Mouse (Mus musculus) midbrain, embryonic 15.5 days (tissue): ENCODE measurements around the gene Cfap61. TPM values are rescaled to one million over a fixed set of nuclear protein-coding genes. Genes with fewer than 3 reads are reported as not detected.
A peak's percentile ranks its signal among the peaks of the same experiment; 100 is the strongest.

Experiments
- ATAC-seq: fragments of 200-750 bp; cut with Nextera tagmentation; replicated peaks from 2 replicates; pipeline ENCODE4 v1.8.0; 2017; ENCODE audit warnings: moderate TSS enrichment
- H3K27ac ChIP-seq: fragments of 300-500 bp; sonication (generic); 2 replicates; pipeline ENCODE4 v1.5.1; 2015; ENCODE audit warnings: mild to moderate bottlenecking, inconsistent platforms
- H3K27me3 ChIP-seq: fragments of 300-500 bp; sonication (generic); replicated peaks from 2 replicates; pipeline ENCODE4 v1.6.1; 2015; ENCODE audit warnings: inconsistent platforms
- H3K36me3 ChIP-seq: fragments of 300-500 bp; sonication (generic); replicated peaks from 2 replicates; pipeline ENCODE4 v1.6.1; 2015; ENCODE audit warnings: inconsistent platforms
- H3K4me1 ChIP-seq: fragments of 300-500 bp; sonication (generic); 2 replicates; pipeline ENCODE4 v1.6.1; 2015; ENCODE audit warnings: inconsistent platforms
- H3K4me2 ChIP-seq: fragments of 300-500 bp; sonication (generic); 2 replicates; pipeline ENCODE4 v1.6.1; 2015; ENCODE audit warnings: inconsistent platforms, mild to moderate bottlenecking, moderate library complexity
- H3K4me3 ChIP-seq: fragments of 300-500 bp; sonication (generic); 2 replicates; pipeline ENCODE4 v1.5.1; 2015; ENCODE audit warnings: mild to moderate bottlenecking, inconsistent platforms
- H3K9ac ChIP-seq: fragments of 300-500 bp; sonication (generic); 2 replicates; pipeline ENCODE4 v1.6.1; 2015; ENCODE audit warnings: mild to moderate bottlenecking, inconsistent platforms
- H3K9me3 ChIP-seq: fragments of 300-500 bp; sonication (generic); 2 replicates; pipeline ENCODE4 v1.6.1; 2016; ENCODE audit warnings: inconsistent platforms
- WGBS: fragments of 180-500 bp; shearing (Covaris S2); methylation state at CpG from one replicate; pipeline ENCODE4 v1.1.7; 2015; ENCODE audit warnings: mixed read lengths; 5-methylcytosine and 5-hydroxymethylcytosine counted together
- polyA plus RNA-seq: library from polyadenylated mRNA; unstranded; fragments of >200 nt; fragmentation: Nextera tagmentation; extraction: Ambion mirVana; gene quantifications from 2 replicates; pipeline ENCODE4 v1.2.1, GENCODE M21; 2015

The Cfap61 gene
- polyA plus RNA-seq, 1 experiment from 2014 or later: 3.5 TPM

- ATAC-seq: no peak
- Histone ChIP-seq H3K36me3 (no peaks in the 10 kb centered on the region), H3K4me3 (no peak overlapping the region), H3K27ac (no peak overlapping the region), H3K27me3 (no peaks in the 10 kb centered on the region), H3K4me2 (0 out of 2 replicates have a peak overlapping the region, but pooled peaks have one; percentile 14), H3K9ac (no peak overlapping the region), H3K4me1 (peaks cover 24% of the 10 kb centered on the region), H3K9me3 (no peaks in the 10 kb centered on the region)
- WGBS: 60% methylated on average over 4 of the region's 4 CpGs
These were observed 113.1 kb downstream of the Cfap61 start for GRCm38 (mm10) chr2:146047691-146048090.

GRCm38 (mm10) chr2:146048221-146048829, 113.7 kb downstream of the Cfap61 start:
- no peaks in the 10 kb centered on the region for H3K36me3 ChIP-seq
- 0 out of 2 replicates have a peak overlapping the region, but pooled peaks have one; percentile 0 for H3K27ac ChIP-seq
- H3K4me2 ChIP-seq: peak overlapping the region; percentile 14; the same call in 1 of the 2 replicates
- WGBS: 34% methylated on average over 17 of the region's 17 CpGs
- no peaks in the 10 kb centered on the region for H3K9me3 ChIP-seq
- peaks cover 24% of the 10 kb centered on the region for H3K4me1 ChIP-seq
- H3K4me3 ChIP-seq: no peak overlapping the region
- H3K27me3 ChIP-seq: no peaks in the 10 kb centered on the region
- ATAC-seq: peak; percentile 70
- no peak overlapping the region for H3K9ac ChIP-seq

GRCm38 (mm10) chr2:146049339-146049738, 114.8 kb downstream of the Cfap61 start:
- Histone ChIP-seq H3K4me3 (no peak overlapping the region), H3K36me3 (no peaks in the 10 kb centered on the region), H3K4me1 (peaks cover 24% of the 10 kb centered on the region), H3K27ac (no peak overlapping the region), H3K27me3 (no peaks in the 10 kb centered on the region), H3K4me2 (no peak overlapping the region), H3K9ac (no peak overlapping the region), H3K9me3 (no peaks in the 10 kb centered on the region)
- ATAC-seq: no peak
- WGBS: 84% methylated on average over 5 of the region's 5 CpGs

GRCm38 (mm10) chr2:146050069-146050468, 115.5 kb downstream of the Cfap61 start:
- H3K4me3 ChIP-seq: no peak overlapping the region
- no peaks in the 10 kb centered on the region for H3K27me3 ChIP-seq
- H3K4me1 ChIP-seq: peaks cover 20% of the 10 kb centered on the region
- WGBS: 30% methylated on average over 3 of the region's 3 CpGs
- no peaks in the 10 kb centered on the region for H3K36me3 ChIP-seq
- H3K27ac ChIP-seq: no peak overlapping the region
- H3K9ac ChIP-seq: no peak overlapping the region
- no peak overlapping the region for H3K4me2 ChIP-seq
- ATAC-seq: no peak
- no peaks in the 10 kb centered on the region for H3K9me3 ChIP-seq

GRCm38 (mm10) chr2:146051334-146051733, 116.8 kb downstream of the Cfap61 start:
- H3K4me2 ChIP-seq: no peak overlapping the region
- H3K4me3 ChIP-seq: no peak overlapping the region
- peaks cover 9% of the 10 kb centered on the region for H3K4me1 ChIP-seq
- no peak overlapping the region for H3K9ac ChIP-seq
- no peaks in the 10 kb centered on the region for H3K9me3 ChIP-seq
- H3K36me3 ChIP-seq: no peaks in the 10 kb centered on the region
- no peak overlapping the region for H3K27ac ChIP-seq
- ATAC-seq: no peak
- 78% methylated on average over 4 of the region's 4 CpGs for WGBS
- H3K27me3 ChIP-seq: no peaks in the 10 kb centered on the region

GRCm38 (mm10) chr2:146057123-146057522, 122.5 kb downstream of the Cfap61 start:
- Histone ChIP-seq H3K4me1 (peaks cover 10% of the 10 kb centered on the region), H3K4me2 (no peak overlapping the region), H3K9ac (no peak overlapping the region), H3K27ac (no peak overlapping the region), H3K9me3 (no peaks in the 10 kb centered on the region), H3K27me3 (no peaks in the 10 kb centered on the region), H3K4me3 (no peak overlapping the region), H3K36me3 (no peaks in the 10 kb centered on the region)
- WGBS: 78% methylated on average over 4 of the region's 4 CpGs
- ATAC-seq: no peak

- Histone ChIP-seq H3K27ac (no peak overlapping the region), H3K4me3 (no peak overlapping the region), H3K9me3 (no peaks in the 10 kb centered on the region), H3K9ac (no peak overlapping the region), H3K36me3 (no peaks in the 10 kb centered on the region), H3K4me1 (peaks cover 27% of the 10 kb centered on the region), H3K27me3 (no peaks in the 10 kb centered on the region), H3K4me2 (no peak overlapping the region)
- ATAC-seq: no peak
- WGBS: 37% methylated on average over 3 of the region's 3 CpGs
These were observed 124.2 kb downstream of the Cfap61 start for GRCm38 (mm10) chr2:146058791-146059190.

- no peaks in the 10 kb centered on the region for H3K36me3 ChIP-seq
- no peak overlapping the region for H3K4me3 ChIP-seq
- peak overlapping the region; percentile 30 for H3K4me2 ChIP-seq
- H3K9ac ChIP-seq: no peak overlapping the region
- H3K27me3 ChIP-seq: no peaks in the 10 kb centered on the region
- 32% methylated on average over 16 of the region's 16 CpGs for WGBS
- 0 out of 2 replicates have a peak overlapping the region, but pooled peaks have one; percentile 49 for H3K27ac ChIP-seq
- ATAC-seq: peak; percentile 41
- H3K9me3 ChIP-seq: no peaks in the 10 kb centered on the region
- peaks cover 27% of the 10 kb centered on the region for H3K4me1 ChIP-seq
These were observed 127.1 kb downstream of the Cfap61 start for GRCm38 (mm10) chr2:146061421-146062300.

- no peak overlapping the region; the same call in 1 of the 2 replicates for H3K4me3 ChIP-seq
- H3K27ac ChIP-seq: peak overlapping the region; percentile 49
- no peak overlapping the region for H3K9ac ChIP-seq
- no peaks in the 10 kb centered on the region for H3K36me3 ChIP-seq
- peak overlapping the region; percentile 30 for H3K4me2 ChIP-seq
- ATAC-seq: peak; percentile 48
- peaks cover 27% of the 10 kb centered on the region for H3K4me1 ChIP-seq
- WGBS: 5% methylated on average over 13 of the region's 13 CpGs
- H3K9me3 ChIP-seq: no peaks in the 10 kb centered on the region
- H3K27me3 ChIP-seq: no peaks in the 10 kb centered on the region
These were observed 127.9 kb downstream of the Cfap61 start for GRCm38 (mm10) chr2:146062330-146063092.

GRCm38 (mm10) chr2:146063093-146064074, 128.8 kb downstream of the Cfap61 start:
- Histone ChIP-seq H3K36me3 (no peaks in the 10 kb centered on the region), H3K4me1 (peaks cover 24% of the 10 kb centered on the region), H3K4me2 (peak overlapping the region; percentile 30), H3K27me3 (no peaks in the 10 kb centered on the region), H3K9me3 (no peaks in the 10 kb centered on the region), H3K9ac (no peak overlapping the region), H3K4me3 (no peak overlapping the region), H3K27ac (peak overlapping the region; percentile 49)
- 22% methylated on average over 11 of the region's 11 CpGs for WGBS
- ATAC-seq: peak; percentile 48

GRCm38 (mm10) chr2:146067364-146067763, 132.8 kb downstream of the Cfap61 start:
- Histone ChIP-seq H3K9me3 (no peaks in the 10 kb centered on the region), H3K27ac (no peak overlapping the region), H3K36me3 (no peaks in the 10 kb centered on the region), H3K9ac (no peak overlapping the region), H3K27me3 (no peaks in the 10 kb centered on the region), H3K4me1 (peaks cover 14% of the 10 kb centered on the region), H3K4me2 (no peak overlapping the region), H3K4me3 (no peak overlapping the region)
- ATAC-seq: no peak
- WGBS: 59% methylated on average over 4 of the region's 4 CpGs
